Mouse (Mus musculus): ENCODE data around the gene Arf4.

DNA sequence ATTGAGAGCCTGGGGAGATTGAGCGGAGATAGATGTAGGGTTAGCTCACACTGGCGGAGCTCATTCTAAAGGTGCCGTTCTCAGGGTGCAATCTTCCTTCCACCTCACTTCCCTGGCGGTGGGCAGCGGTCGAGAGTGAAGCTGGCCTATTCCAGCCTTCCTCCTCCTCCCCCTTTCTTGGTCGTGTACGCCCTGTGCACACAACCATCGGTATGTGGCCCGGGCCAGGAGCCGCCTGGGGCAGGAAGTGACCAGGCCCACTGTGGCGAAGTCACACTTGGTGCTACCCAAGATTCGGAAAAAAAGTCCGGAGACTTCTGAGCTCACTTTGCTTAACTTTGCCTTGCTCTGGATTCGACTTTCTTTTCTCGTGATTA is 822 bp downstream of the Arf4 start:
- TF ChIP-seq CTCF (IDR thresholded peaks at IDR 0.05; ENCODE audit: low read depth) (peak; percentile 19; the same call in 1 of the 2 replicates), EP300 (optimal IDR thresholded peaks at IDR 0.05) (no peak)

Data from stomach, postnatal 0 days (tissue).